Mouse (Mus musculus) ES-Bruce4 (cell line): ENCODE measurements around the gene Sgpl1. TPM values are rescaled to one million over a fixed set of nuclear protein-coding genes. Genes with fewer than 3 reads are reported as not detected.

Source experiments
- H3K27ac ChIP-seq: 2 replicates; pipeline ENCODE4 v1.5.1; 2012; ENCODE audit warnings: low read length, inconsistent platforms; ENCODE audit not compliant: insufficient read depth
- H3K27me3 ChIP-seq: 2 replicates; pipeline ENCODE4 v1.6.1; 2012; ENCODE audit warnings: mild to moderate bottlenecking, low read length, inconsistent platforms; ENCODE audit not compliant: control insufficient read depth, poor library complexity, insufficient read depth, severe bottlenecking
- H3K36me3 ChIP-seq: 2 replicates; pipeline ENCODE4 v1.6.1; 2012; ENCODE audit warnings: inconsistent platforms, mild to moderate bottlenecking, low read length, moderate library complexity; ENCODE audit not compliant: control insufficient read depth, poor library complexity, insufficient read depth, severe bottlenecking
- H3K4me1 ChIP-seq: one replicate; pipeline ENCODE4 v1.8.1; 2011; ENCODE audit warnings: low read length; ENCODE audit not compliant: control insufficient read depth, insufficient read depth
- H3K4me3 ChIP-seq: 2 replicates; pipeline ENCODE4 v1.5.1; 2011; ENCODE audit warnings: low read depth, mild to moderate bottlenecking, low read length
- H3K9ac ChIP-seq: 2 replicates; pipeline ENCODE4 v1.6.1; 2012; ENCODE audit warnings: low read depth, mild to moderate bottlenecking, inconsistent platforms; ENCODE audit not compliant: poor library complexity, severe bottlenecking
- H3K9me3 ChIP-seq: replicated peaks from 2 replicates; pipeline ENCODE4 v1.6.1; 2012; ENCODE audit warnings: mild to moderate bottlenecking, low read length, inconsistent platforms; ENCODE audit not compliant: control insufficient read depth, poor library complexity, insufficient read depth, severe bottlenecking
- CTCF ChIP-seq: IDR thresholded peaks from one replicate; pipeline ENCODE4 v1.8.1; 2011; ENCODE audit warnings: low read depth, low read length
- EP300 ChIP-seq: IDR thresholded peaks from 2 replicates; pipeline ENCODE4 v1.6.1; 2011; ENCODE audit warnings: low read depth, low read length; ENCODE audit not compliant: insufficient read depth
- POLR2A ChIP-seq: IDR thresholded peaks from one replicate; pipeline ENCODE4 v1.8.1; 2011; ENCODE audit warnings: low read length; ENCODE audit not compliant: insufficient read depth
- polyA plus RNA-seq: library from polyadenylated mRNA; stranded (reverse); fragments of >200 nt; gene quantifications from 2 replicates; pipeline ENCODE4 v1.2.4, GENCODE M21; 2011; ENCODE audit warnings: low read depth; ENCODE audit not compliant: missing spikeins, insufficient read depth, insufficient read length

The Sgpl1 gene
- polyA plus RNA-seq, 1 experiment: 73.7 TPM

DNA sequence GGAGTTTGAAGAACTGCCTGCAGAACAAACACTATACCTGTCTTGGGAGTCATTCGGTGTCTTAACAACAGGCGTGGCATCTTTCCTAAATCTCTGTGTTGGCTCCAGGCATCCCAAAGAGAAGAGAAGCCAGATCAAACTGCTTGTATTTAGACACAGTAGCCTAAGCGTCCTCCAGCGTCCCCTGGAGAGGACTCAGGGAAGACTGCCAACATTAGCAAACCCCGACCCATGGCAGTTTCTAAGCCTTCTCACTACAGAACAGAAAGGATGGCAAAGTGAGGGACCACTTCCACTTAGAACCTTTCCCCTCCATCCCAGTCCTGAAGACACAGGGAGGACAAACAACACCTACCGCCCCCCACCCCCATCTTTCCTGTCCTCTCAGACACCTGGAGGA lies 32.4 kb upstream of the Sgpl1 start:
- Histone ChIP-seq H3K4me3 (no peak overlapping the region), H3K27ac (no peak overlapping the region), H3K9ac (no peak overlapping the region), H3K27me3 (no peaks in the 10 kb centered on the region), H3K9me3 (no peaks in the 10 kb centered on the region), H3K4me1 (no peaks in the 10 kb centered on the region), H3K36me3 (no peaks in the 10 kb centered on the region)
- TF ChIP-seq EP300 (no peak), CTCF (no peak), POLR2A (no peak)

DNA sequence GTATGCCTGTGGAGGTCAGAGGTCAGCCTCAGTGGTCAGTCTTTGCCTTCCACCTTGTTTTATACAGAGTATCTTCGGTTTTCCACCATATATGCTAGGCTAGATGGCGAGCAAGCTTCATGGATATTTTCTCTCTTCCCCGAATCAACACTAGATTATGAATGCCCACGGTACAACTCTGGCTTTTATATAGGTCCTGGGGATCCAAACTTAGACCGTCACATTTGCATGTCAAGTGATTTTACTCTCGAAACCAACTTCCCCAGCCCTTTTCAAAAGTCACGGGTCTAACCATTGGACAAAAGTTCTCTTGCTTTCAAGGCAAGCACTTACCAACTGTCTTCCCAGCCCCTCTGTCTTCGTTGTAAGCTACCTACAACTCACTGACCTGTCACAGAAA lies 31.2 kb upstream of the Sgpl1 start:
- H3K9me3 ChIP-seq: no peaks in the 10 kb centered on the region
- H3K27ac ChIP-seq: no peak overlapping the region
- no peaks in the 10 kb centered on the region for H3K4me1 ChIP-seq
- no peak for TF ChIP-seq CTCF
- no peak for TF ChIP-seq POLR2A
- TF ChIP-seq EP300: no peak
- H3K27me3 ChIP-seq: no peaks in the 10 kb centered on the region
- no peaks in the 10 kb centered on the region for H3K36me3 ChIP-seq
- no peak overlapping the region for H3K9ac ChIP-seq
- H3K4me3 ChIP-seq: no peak overlapping the region

DNA sequence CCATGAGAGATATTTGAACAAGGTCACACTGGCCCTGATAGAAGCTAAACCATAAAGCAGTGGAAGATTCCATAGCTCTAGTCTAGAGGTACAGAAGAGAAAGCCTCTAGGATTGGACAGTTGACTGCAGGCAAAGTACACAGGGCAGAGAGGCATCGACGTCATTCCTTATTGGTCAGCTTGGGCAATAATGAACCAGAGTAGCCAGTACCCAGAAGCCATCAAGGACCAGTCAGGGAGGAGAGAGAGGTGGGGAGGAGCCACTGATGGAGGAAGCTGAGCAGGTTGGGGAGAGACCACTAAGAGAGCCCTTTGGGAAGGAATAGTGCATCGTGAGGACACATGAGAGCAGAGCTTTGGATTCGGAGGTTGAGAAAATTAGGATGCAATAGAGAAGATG lies 30.2 kb upstream of the Sgpl1 start:
- Histone ChIP-seq H3K36me3 (no peaks in the 10 kb centered on the region), H3K4me3 (no peak overlapping the region), H3K9ac (no peak overlapping the region), H3K27me3 (no peaks in the 10 kb centered on the region), H3K27ac (no peak overlapping the region), H3K4me1 (no peaks in the 10 kb centered on the region), H3K9me3 (no peaks in the 10 kb centered on the region)
- no peak for TF ChIP-seq CTCF
- no peak for TF ChIP-seq POLR2A
- TF ChIP-seq EP300: no peak

DNA sequence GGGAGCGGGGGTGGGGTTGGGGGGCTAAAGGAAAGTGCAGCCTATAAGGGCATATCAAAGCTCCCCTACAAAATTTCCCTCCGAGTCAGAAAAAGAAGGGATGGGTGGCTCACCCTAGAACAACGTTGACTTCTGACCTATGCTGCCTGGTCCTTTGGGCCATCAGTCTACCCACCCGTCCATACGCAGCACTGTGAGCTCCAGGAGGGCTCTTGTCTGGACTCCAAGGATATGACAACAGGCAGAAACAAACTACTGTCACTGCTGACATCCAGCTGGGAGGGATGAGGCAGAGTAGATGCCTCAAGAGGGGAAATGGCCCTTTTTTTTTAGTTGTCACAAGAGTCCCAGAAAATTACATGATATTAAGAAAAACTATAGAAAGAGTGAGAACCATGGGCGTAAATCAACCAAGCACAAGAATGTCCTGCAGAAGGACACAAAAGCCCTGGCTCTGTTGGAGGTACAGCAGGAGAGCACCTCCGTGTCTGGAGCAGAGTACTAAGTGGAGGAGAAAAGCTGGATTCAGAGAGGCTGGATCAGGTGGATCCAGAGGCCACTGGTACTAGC lies 28.8 kb upstream of the Sgpl1 start:
- TF ChIP-seq EP300 (no peak), POLR2A (no peak), CTCF (no peak)
- no peak overlapping the region for H3K27ac ChIP-seq
- no peaks in the 10 kb centered on the region for H3K27me3 ChIP-seq
- no peak overlapping the region for H3K4me3 ChIP-seq
- H3K36me3 ChIP-seq: no peaks in the 10 kb centered on the region
- H3K9ac ChIP-seq: no peak overlapping the region
- H3K4me1 ChIP-seq: no peaks in the 10 kb centered on the region
- H3K9me3 ChIP-seq: no peaks in the 10 kb centered on the region

DNA sequence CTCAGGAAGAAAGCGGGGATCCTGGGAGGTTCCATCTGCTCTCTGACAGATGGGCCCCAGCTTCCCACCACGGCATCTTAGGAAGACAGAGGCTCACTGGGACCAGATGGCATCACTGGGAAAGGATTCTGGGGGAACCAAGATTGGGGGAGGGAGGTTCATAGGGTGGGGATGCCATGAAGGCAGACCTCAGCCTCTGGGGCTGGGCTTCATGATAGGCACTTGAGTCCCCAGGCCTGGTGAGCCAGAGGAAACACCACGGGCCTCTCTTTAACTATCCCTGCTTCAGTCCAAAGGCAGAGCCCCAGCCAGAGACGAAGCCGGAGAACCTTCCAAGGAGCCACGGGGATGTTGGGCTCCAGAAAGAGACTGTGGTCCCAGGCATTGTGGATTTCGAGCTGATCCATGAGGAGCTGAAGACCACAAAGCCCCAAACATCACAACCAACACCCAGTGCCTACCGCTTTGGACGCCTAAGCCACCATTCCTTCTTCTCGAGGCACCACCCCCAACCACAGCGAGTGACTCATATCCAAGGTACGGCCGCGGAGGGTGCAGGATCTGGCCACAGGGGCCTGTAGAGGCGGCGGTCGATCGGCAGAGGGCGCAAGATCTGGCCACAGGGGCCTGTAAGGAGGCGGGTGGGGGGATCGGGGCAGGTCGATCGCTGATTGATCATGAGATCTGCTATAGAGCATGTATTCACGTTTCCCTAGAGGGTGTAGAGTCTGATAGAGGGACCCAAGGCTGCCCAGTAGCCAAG lies 28.1 kb upstream of the Sgpl1 start:
- Histone ChIP-seq H3K9ac (no peak overlapping the region), H3K27ac (no peak overlapping the region), H3K9me3 (no peaks in the 10 kb centered on the region)

More for the DNA sequence above, 28.1 kb upstream of the Sgpl1 start:
- Histone ChIP-seq H3K4me3 (peak overlapping the region; percentile 24), H3K27me3 (no peaks in the 10 kb centered on the region), H3K36me3 (no peaks in the 10 kb centered on the region), H3K4me1 (no peaks in the 10 kb centered on the region)
- TF ChIP-seq POLR2A (no peak), CTCF (peak; percentile 76), EP300 (no peak)
